Mouse (Mus musculus): ENCODE measurements around the gene Vmn2r111.
"Not testable (repeated sequence)": the region's sequence is repeated elsewhere in the genome, so short reads cannot be mapped to it uniquely, and the experiment has no call there.

Gene Vmn2r111

DNA sequence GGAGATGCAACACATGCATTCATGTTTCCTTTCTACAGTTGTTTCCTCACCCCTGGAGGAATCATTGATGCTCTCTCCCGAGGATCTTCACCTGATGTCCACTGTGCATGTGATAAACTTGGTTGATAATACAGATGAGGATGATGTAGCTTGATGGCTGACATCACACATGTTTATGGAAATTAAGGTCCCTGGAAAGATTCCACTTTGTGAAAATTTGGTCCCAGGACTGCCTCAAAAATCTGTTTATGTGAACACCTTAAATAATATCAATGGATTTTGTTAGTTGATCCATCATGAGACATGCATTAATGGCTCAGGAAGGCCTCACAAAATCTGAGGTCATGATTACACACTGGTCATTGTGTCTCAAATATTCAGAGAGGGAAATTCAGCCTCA, at the start of gene Vmn2r111:
TSS of gene Vmn2r111 (minus strand) at position 101 of the 400 bp plus-strand sequence.
- not testable (repeated sequence) for DNase-seq

DNA sequence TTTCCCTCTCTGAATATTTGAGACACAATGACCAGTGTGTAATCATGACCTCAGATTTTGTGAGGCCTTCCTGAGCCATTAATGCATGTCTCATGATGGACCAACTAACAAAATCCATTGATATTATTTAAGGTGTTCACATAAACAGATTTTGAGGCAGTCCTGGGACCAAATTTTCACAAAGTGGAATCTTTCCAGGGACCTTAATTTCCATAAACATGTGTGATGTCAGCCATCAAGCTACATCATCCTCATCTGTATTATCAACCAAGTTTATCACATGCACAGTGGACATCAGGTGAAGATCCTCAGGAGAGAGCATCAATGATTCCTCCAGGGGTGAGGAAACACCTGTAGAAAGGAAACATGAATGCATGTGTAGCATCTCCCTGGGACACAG, 27.4 kb upstream of the Vmn2r111 start, which contains the start of gene Vmn2r112:
TSS of gene Vmn2r112 (plus strand) at position 301 of the 400 bp plus-strand sequence.
- DNase-seq: not testable (repeated sequence)

DNA sequence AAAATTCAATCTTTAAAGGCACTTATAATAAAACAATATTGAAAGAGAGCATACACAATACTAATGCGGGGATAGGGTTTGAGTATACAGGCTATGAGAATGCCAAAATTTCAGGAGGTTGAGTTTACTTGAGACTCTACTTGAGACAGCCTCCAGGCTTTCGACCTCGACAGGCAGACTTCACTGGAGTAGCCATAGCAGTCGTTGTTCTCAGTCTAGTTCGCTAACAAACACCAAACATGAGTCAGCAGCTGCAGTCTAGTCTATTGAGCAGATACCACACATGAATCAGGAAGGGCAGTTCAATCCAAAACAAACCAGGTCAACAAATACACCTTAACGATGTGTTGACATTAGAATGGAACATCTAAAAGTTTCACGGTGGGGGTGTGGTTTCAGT, 52.8 kb downstream of the Vmn2r111 start:
- DNase-seq: not testable (repeated sequence)

DNA sequence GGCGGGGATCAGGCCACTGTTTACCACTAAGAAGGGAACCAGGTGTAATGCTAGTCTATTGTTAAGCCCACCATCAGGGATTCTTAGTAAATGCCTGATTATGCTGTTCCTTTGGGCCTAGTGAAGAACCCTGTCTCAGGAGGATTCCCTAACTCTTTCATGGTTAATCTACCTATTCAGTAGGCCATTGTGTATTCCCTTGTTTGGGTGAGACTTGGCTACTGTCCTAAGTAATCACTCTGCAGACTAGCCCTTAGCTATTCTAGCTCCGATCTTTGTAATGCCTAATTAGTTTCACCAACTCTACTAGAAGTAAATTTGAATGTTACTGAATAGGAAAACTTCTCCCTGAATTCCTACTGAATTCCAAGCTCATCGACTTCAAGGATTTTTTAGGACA, 53.2 kb downstream of the Vmn2r111 start:
- DNase-seq: not testable (repeated sequence)

DNA sequence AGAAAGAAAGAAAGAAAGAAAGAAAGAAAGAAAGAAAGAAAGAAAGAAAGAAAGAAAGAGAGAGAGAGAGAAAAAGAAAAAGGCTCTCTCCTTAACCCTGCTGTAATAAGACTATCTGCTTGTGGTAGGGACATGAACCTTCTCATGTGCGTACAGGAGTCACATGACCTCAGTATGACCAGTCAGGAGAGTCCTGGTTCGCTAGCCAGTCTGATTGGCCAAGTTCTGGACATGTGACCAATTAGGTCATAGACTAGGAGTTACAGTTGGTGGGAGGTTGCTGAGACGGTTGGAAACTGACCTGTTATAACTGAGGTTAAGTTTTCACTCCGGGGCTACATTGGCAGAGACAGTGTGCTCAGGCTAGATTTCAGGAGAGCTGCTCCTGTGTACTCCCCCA, 76.2 kb downstream of the Vmn2r111 start:
- no peak for DNase-seq
